Mouse (Mus musculus) neural tube, embryonic 15.5 days (tissue): ENCODE results near the gene Kremen2. TPM values are rescaled to one million over a fixed set of nuclear protein-coding genes. Genes with fewer than 3 reads are reported as not detected.
A peak's percentile ranks its signal among the peaks of the same experiment; 100 is the strongest.

Source experiments
- ATAC-seq: fragments of 200-750 bp; cut with Nextera tagmentation; 2 replicates; pipeline ENCODE4 v1.8.0; 2017; ENCODE audit warnings: mild to moderate bottlenecking, moderate TSS enrichment, moderate library complexity; ENCODE audit not compliant: low FRiP score
- H3K27ac ChIP-seq: fragments of 300-500 bp; sonication (generic); replicated peaks from 2 replicates; pipeline ENCODE4 v1.5.1; 2015; ENCODE audit warnings: mild to moderate bottlenecking, inconsistent platforms
- H3K27me3 ChIP-seq: fragments of 300-500 bp; sonication (generic); replicated peaks from 2 replicates; pipeline ENCODE4 v1.6.1; 2015; ENCODE audit warnings: inconsistent platforms
- H3K36me3 ChIP-seq: fragments of 300-500 bp; sonication (generic); 2 replicates; pipeline ENCODE4 v1.6.1; 2015; ENCODE audit warnings: inconsistent platforms
- H3K4me1 ChIP-seq: fragments of 300-500 bp; sonication (generic); 2 replicates; pipeline ENCODE4 v1.6.1; 2015; ENCODE audit warnings: inconsistent platforms
- H3K4me2 ChIP-seq: fragments of 300-500 bp; sonication (generic); 2 replicates; pipeline ENCODE4 v1.6.1; 2015; ENCODE audit warnings: inconsistent platforms, mild to moderate bottlenecking, moderate library complexity
- H3K4me3 ChIP-seq: fragments of 300-500 bp; sonication (generic); replicated peaks from 2 replicates; pipeline ENCODE4 v1.5.1; 2015; ENCODE audit warnings: mild to moderate bottlenecking, inconsistent platforms
- H3K9ac ChIP-seq: fragments of 300-500 bp; sonication (generic); replicated peaks from 2 replicates; pipeline ENCODE4 v1.6.1; 2015; ENCODE audit warnings: mild to moderate bottlenecking, inconsistent platforms
- H3K9me3 ChIP-seq: fragments of 300-500 bp; sonication (generic); replicated peaks from 2 replicates; pipeline ENCODE4 v1.6.1; 2016; ENCODE audit warnings: inconsistent platforms
- WGBS: fragments of 180-500 bp; shearing (Covaris S2); methylation state at CpG from one replicate; pipeline ENCODE4 v1.1.7; 2015; ENCODE audit warnings: mixed read lengths; 5-methylcytosine and 5-hydroxymethylcytosine counted together
- polyA plus RNA-seq: library from polyadenylated mRNA; unstranded; fragments of >200 nt; fragmentation: Nextera tagmentation; extraction: Ambion mirVana; gene quantifications from 2 replicates; pipeline ENCODE4 v1.2.1, GENCODE M21; 2015

Gene Kremen2
- polyA plus RNA-seq, 1 experiment from 2014 or later, result 1.3 TPM

GRCm38 (mm10) chr17:23725999-23726757, 19.5 kb downstream of the Kremen2 start, which contains the start of gene Pkmyt1:
TSS of gene Pkmyt1 (plus strand) at chr17:23726336.
- Histone ChIP-seq H3K9me3 (no peaks in the 10 kb centered on the region), H3K36me3 (no peaks in the 10 kb centered on the region), H3K4me3 (peak within 1 kb of the TSS; percentile 88), H3K27me3 (no peaks in the 10 kb centered on the region), H3K9ac (peak within 1 kb of the TSS; percentile 61), H3K4me2 (peak within 1 kb of the TSS; percentile 96), H3K27ac (peak within 1 kb of the TSS; percentile 73), H3K4me1 (peaks cover 11% of the 10 kb centered on the region)
- ATAC-seq, result peak; percentile 95
- under 1% methylated on average over 73 of the region's 73 CpGs for WGBS

GRCm38 (mm10) chr17:23725477-23725876, 20.2 kb downstream of the Kremen2 start:
- peak overlapping the region; percentile 88 for H3K4me3 ChIP-seq
- no peaks in the 10 kb centered on the region for H3K36me3 ChIP-seq
- 59% methylated on average over 4 of the region's 4 CpGs for WGBS
- ATAC-seq, result no peak
- peaks cover 11% of the 10 kb centered on the region for H3K4me1 ChIP-seq
- no peaks in the 10 kb centered on the region for H3K9me3 ChIP-seq
- peak overlapping the region; percentile 96 for H3K4me2 ChIP-seq
- H3K27me3 ChIP-seq, result no peaks in the 10 kb centered on the region
- H3K9ac ChIP-seq, result peak overlapping the region; percentile 44
- peak overlapping the region; percentile 73 for H3K27ac ChIP-seq

GRCm38 (mm10) chr17:23722376-23723125, 23.1 kb downstream of the Kremen2 start, which contains the start of gene 1520401A03Rik:
TSS of gene 1520401A03Rik (minus strand) at chr17:23722783.
- Histone ChIP-seq H3K4me1 (peaks cover 11% of the 10 kb centered on the region), H3K36me3 (no peaks in the 10 kb centered on the region), H3K4me3 (no peak within 1 kb of the TSS), H3K27me3 (no peaks in the 10 kb centered on the region), H3K9me3 (no peaks in the 10 kb centered on the region), H3K9ac (no peak within 1 kb of the TSS), H3K27ac (no peak within 1 kb of the TSS), H3K4me2 (no peak within 1 kb of the TSS)
- WGBS, result 74% methylated on average over 7 of the region's 7 CpGs
- ATAC-seq, result no peak

- Histone ChIP-seq H3K36me3 (no peaks in the 10 kb centered on the region), H3K4me1 (peaks cover 9% of the 10 kb centered on the region), H3K9me3 (no peaks in the 10 kb centered on the region), H3K4me3 (no peak overlapping the region), H3K27ac (no peak overlapping the region), H3K9ac (no peak overlapping the region), H3K27me3 (no peaks in the 10 kb centered on the region), H3K4me2 (no peak overlapping the region)
- 83% methylated on average over 2 of the region's 2 CpGs for WGBS
- no peak for ATAC-seq
These were observed 23.7 kb downstream of the Kremen2 start for GRCm38 (mm10) chr17:23721886-23722285.

GRCm38 (mm10) chr17:23719455-23719854, 26.2 kb downstream of the Kremen2 start:
- no peak overlapping the region for H3K27ac ChIP-seq
- WGBS, result 0% methylated on average over 1 of the region's 1 CpGs
- no peak overlapping the region for H3K4me3 ChIP-seq
- H3K9ac ChIP-seq, result no peak overlapping the region
- H3K4me1 ChIP-seq, result no peaks in the 10 kb centered on the region
- H3K4me2 ChIP-seq, result no peak overlapping the region
- no peaks in the 10 kb centered on the region for H3K9me3 ChIP-seq
- ATAC-seq, result no peak
- H3K36me3 ChIP-seq, result no peaks in the 10 kb centered on the region
- H3K27me3 ChIP-seq, result 0 out of 2 replicates have a peak, but pooled peaks cover under 1% of the 10 kb centered on the region

- no peak for ATAC-seq
- H3K27ac ChIP-seq, result no peak overlapping the region
- H3K36me3 ChIP-seq, result no peaks in the 10 kb centered on the region
- H3K9ac ChIP-seq, result no peak overlapping the region
- 63% methylated on average over 2 of the region's 2 CpGs for WGBS
- H3K9me3 ChIP-seq, result no peaks in the 10 kb centered on the region
- H3K4me2 ChIP-seq, result no peak overlapping the region
- no peaks in the 10 kb centered on the region for H3K4me1 ChIP-seq
- H3K27me3 ChIP-seq, result 0 out of 2 replicates have a peak, but pooled peaks cover 2% of the 10 kb centered on the region
- no peak overlapping the region for H3K4me3 ChIP-seq
These were observed 28.6 kb downstream of the Kremen2 start for GRCm38 (mm10) chr17:23717003-23717402.

GRCm38 (mm10) chr17:23706212-23706611, 39.4 kb downstream of the Kremen2 start:
- Histone ChIP-seq H3K9ac (no peak overlapping the region), H3K36me3 (no peaks in the 10 kb centered on the region), H3K27ac (no peak overlapping the region), H3K4me3 (no peak overlapping the region), H3K4me2 (no peak overlapping the region), H3K4me1 (no peaks in the 10 kb centered on the region), H3K9me3 (no peaks in the 10 kb centered on the region), H3K27me3 (peaks cover 10% of the 10 kb centered on the region)
- WGBS, result 0% methylated on average over 3 of the region's 3 CpGs
- ATAC-seq, result no peak

GRCm38 (mm10) chr17:23705525-23706104, 40.0 kb downstream of the Kremen2 start:
- no peaks in the 10 kb centered on the region for H3K9me3 ChIP-seq
- H3K4me2 ChIP-seq, result no peak overlapping the region
- no peak overlapping the region for H3K9ac ChIP-seq
- H3K27ac ChIP-seq, result no peak overlapping the region
- peaks cover 10% of the 10 kb centered on the region for H3K27me3 ChIP-seq
- H3K4me1 ChIP-seq, result no peaks in the 10 kb centered on the region
- H3K4me3 ChIP-seq, result no peak overlapping the region
- 81% methylated on average over 7 of the region's 7 CpGs for WGBS
- ATAC-seq, result no peak
- H3K36me3 ChIP-seq, result no peaks in the 10 kb centered on the region

GRCm38 (mm10) chr17:23704741-23705140, 40.9 kb downstream of the Kremen2 start:
- no peak overlapping the region for H3K27ac ChIP-seq
- H3K4me2 ChIP-seq, result no peak overlapping the region
- peaks cover 4% of the 10 kb centered on the region for H3K4me1 ChIP-seq
- no peaks in the 10 kb centered on the region for H3K9me3 ChIP-seq
- peaks cover 10% of the 10 kb centered on the region for H3K27me3 ChIP-seq
- ATAC-seq, result no peak
- H3K36me3 ChIP-seq, result no peaks in the 10 kb centered on the region
- no peak overlapping the region for H3K4me3 ChIP-seq
- 42% methylated on average over 7 of the region's 7 CpGs for WGBS
- no peak overlapping the region for H3K9ac ChIP-seq

- Histone ChIP-seq H3K4me3 (no peak overlapping the region), H3K27ac (no peak overlapping the region), H3K9ac (no peak overlapping the region), H3K9me3 (no peaks in the 10 kb centered on the region), H3K4me2 (no peak overlapping the region), H3K36me3 (no peaks in the 10 kb centered on the region), H3K27me3 (peaks cover 20% of the 10 kb centered on the region), H3K4me1 (peaks cover 12% of the 10 kb centered on the region)
- WGBS, result 90% methylated on average over 9 of the region's 9 CpGs
- ATAC-seq, result no peak
These were observed 42.3 kb downstream of the Kremen2 start for GRCm38 (mm10) chr17:23703301-23703700.

- Histone ChIP-seq H3K4me2 (peak overlapping the region; percentile 98), H3K36me3 (no peaks in the 10 kb centered on the region), H3K4me1 (peaks cover 12% of the 10 kb centered on the region), H3K9ac (peak overlapping the region; percentile 60), H3K27me3 (peaks cover 35% of the 10 kb centered on the region), H3K9me3 (no peaks in the 10 kb centered on the region), H3K4me3 (peak overlapping the region; percentile 54), H3K27ac (peak overlapping the region; percentile 49)
- WGBS, result 1% methylated on average over 27 of the region's 28 CpGs
- ATAC-seq, result peak; percentile 96
These were observed 45.6 kb downstream of the Kremen2 start for GRCm38 (mm10) chr17:23700079-23700478.
